Mouse (Mus musculus) heart, postnatal 0 days (tissue): ENCODE measurements at regions not wholly inside any gene's neighbourhood (a gene's known extent, or its start where the extent isn't known, plus 50 kb on each side); places are given as distances from the start of the nearest gene placed in this dataset.

Source experiments
- CTCF ChIP-seq: IDR thresholded peaks from 2 replicates; pipeline ENCODE4 v1.5.1; 2016; ENCODE audit warnings: antibody characterized with exemption, control low read depth, low read depth
- EP300 ChIP-seq: IDR thresholded peaks from 2 replicates; pipeline ENCODE4 v1.6.1; 2016; ENCODE audit warnings: antibody characterized with exemption, low read depth

DNA sequence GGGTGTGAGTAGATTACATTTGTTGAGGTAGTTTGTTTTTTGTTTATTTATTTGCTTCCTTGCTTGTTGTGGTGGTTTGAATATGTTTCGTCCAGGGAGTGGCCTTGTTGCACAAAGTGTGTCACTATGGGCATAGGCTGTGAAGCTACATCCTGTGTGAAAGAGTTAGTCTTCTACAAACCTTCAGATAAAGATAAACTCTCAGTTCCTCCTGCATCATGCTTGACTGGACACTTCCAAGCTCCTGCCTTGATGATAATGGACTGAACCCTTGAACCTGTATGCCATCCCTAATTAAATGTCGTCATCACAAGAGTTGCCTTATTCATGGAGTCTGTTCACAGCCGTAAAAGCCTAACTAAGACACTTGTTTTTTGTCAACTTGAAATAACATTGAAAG lies 418.9 kb upstream of the Mef2c start:
- TF ChIP-seq CTCF (no peak), EP300 (no peak)
